Mouse (Mus musculus) left cerebral cortex, postnatal 25 days (tissue): ENCODE data around the gene Ankrd34c. TPM values are rescaled to one million over a fixed set of nuclear protein-coding genes. Genes with fewer than 3 reads are reported as not detected.

Source experiments
- DNase-seq, 2 experiments: peaks; one replicate each; pipeline ENCODE4 v3.0.0; 2022; ENCODE audit warnings: low spot score in 2 of 2, mixed read lengths in 1 of 2
- intact Hi-C: fragments of 180-260 bp; cut with DNase I; formaldehyde crosslinking; loops from one replicate; pipeline ENCODE4 v1.15.1; 2025
- total RNA-seq, 2 experiments: library from RNA; stranded (reverse); gene quantifications; 2 replicates each; pipeline ENCODE4 v1.2.3; 2021

The Ankrd34c gene
- 10 to 100 TPM; 10.8 to 12.7 TPM for total RNA-seq

DNA sequence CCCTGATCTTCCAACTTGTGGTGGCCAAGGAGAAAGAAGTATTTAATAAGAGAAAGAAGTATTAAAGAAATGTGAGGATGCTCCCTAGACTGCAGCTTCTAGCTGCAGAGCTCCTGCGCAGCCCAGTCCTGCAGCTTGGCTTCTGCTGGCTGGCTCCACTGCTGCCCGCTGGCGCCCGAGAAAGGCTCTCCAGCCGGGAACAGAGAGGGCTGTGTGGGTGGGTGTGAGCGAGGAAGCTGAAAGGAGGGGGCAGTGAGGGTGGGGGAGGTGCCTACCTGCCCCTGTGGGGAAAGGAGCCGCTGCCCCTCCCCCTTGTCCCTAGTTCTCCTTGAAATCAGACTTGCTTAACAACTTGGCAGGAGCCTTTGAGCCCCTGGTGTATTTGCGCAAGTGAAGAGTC, at the start of gene Ankrd34c:
Gene Ankrd34c, minus strand, starts transcription at position 181 of the 400 bp plus-strand sequence.
- peak; percentile 39 to 74 for DNase-seq
- intact Hi-C loops, result loop anchor here (1.0 to 5.0 kb wide), 2 partner anchors 19 to 54 kb away; no protein-coding TSS in a partner anchor

GRCm38 (mm10) chr9:89787532-89787931, 49.3 kb upstream of the Ankrd34c start:
- DNase-seq, result peak in 1 of 2 experiments; percentile 45
- intact Hi-C loops, result no loop called here

GRCm38 (mm10) chr9:89781395-89781927, 43.2 kb upstream of the Ankrd34c start:
- no peak for DNase-seq
- intact Hi-C loops, result no loop called here

GRCm38 (mm10) chr9:89779237-89779636, 41.0 kb upstream of the Ankrd34c start:
- intact Hi-C loops, result no loop called here
- DNase-seq, result no peak

GRCm38 (mm10) chr9:89771153-89771552, 32.9 kb upstream of the Ankrd34c start:
- DNase-seq, result peak in 1 of 2 experiments; percentile 30
- intact Hi-C loops, result no loop called here

- intact Hi-C loops, result no loop called here
- no peak for DNase-seq
Measured at GRCm38 (mm10) chr9:89762017-89762416, 23.7 kb upstream of the Ankrd34c start.

GRCm38 (mm10) chr9:89758569-89758968, 20.3 kb upstream of the Ankrd34c start:
- no peak for DNase-seq
- intact Hi-C loops, result loop anchor here (5.0 kb wide), 1 partner anchor 84 kb away; no protein-coding TSS in a partner anchor

DNA sequence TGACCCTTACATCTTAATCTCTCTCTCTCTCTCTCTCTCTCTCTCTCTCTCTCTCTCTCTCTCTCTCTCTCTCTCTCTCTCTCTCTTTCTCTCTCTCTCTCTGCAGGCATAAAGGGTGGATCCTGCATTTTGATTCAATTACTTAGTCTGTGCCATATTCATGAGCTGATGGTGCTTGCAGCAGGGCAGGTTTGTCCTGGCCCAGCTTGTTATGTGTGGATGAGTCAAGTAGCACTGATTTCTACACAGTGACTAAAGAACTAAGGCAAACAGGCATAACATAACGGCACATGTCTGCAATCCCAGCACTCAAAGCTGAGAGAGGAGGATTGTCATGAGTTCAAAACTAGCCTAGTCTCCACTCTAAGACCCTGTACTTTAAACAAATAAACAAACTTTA, 19.9 kb upstream of the Ankrd34c start:
- peak in 1 of 2 experiments; percentile 64 for DNase-seq
- intact Hi-C loops, result loop anchor here (5.0 kb wide), 1 partner anchor 84 kb away; no protein-coding TSS in a partner anchor

DNA sequence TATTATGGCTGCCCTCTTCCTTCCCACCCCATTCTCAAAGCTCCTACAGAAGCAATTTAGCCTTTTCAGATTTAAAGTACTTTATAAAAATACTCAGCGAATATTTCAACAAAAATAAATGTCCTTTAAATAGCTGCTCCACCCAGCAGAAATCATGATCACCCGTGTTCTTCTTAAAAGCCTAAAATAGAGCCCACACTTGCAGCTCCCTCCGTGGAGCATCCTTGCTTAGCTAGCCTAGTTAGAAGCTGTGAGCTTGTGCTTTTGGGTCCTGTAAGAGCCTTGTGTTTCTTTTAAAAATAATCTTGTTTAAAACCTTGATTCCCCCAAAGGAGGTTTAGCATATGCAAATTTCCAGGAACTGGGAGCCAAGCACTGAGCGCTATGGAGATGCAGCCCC, 19.3 kb upstream of the Ankrd34c start:
- intact Hi-C loops, result loop anchor here (1.0 to 5.0 kb wide), 2 partner anchors 19 to 85 kb away; partner anchors contain the start of gene Ankrd34c
- DNase-seq, result peak; percentile 50 to 92

DNA sequence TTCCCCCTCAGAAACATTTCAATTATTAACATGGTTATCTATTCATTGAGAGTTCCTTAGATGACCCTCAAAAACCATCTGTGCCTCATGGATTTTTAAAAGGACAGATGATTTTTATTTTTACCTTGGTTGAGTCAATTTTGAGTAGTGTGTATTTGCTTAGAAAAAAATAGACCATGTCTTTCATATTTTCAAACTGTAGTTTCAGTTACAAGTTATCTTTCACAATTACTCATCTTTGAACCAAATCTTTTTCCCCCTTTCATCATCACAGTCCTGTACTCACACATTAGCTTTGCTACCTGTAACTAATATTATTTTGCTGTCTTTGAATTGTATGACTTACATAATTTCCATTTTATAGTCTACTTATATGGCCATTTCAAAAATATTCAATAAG, 1.8 kb upstream of the Ankrd34c start:
- intact Hi-C loops, result no loop called here
- no peak for DNase-seq

- DNase-seq, result no peak
Measured at GRCm38 (mm10) chr9:89737888-89738287, 387 bp downstream of the Ankrd34c start.

DNA sequence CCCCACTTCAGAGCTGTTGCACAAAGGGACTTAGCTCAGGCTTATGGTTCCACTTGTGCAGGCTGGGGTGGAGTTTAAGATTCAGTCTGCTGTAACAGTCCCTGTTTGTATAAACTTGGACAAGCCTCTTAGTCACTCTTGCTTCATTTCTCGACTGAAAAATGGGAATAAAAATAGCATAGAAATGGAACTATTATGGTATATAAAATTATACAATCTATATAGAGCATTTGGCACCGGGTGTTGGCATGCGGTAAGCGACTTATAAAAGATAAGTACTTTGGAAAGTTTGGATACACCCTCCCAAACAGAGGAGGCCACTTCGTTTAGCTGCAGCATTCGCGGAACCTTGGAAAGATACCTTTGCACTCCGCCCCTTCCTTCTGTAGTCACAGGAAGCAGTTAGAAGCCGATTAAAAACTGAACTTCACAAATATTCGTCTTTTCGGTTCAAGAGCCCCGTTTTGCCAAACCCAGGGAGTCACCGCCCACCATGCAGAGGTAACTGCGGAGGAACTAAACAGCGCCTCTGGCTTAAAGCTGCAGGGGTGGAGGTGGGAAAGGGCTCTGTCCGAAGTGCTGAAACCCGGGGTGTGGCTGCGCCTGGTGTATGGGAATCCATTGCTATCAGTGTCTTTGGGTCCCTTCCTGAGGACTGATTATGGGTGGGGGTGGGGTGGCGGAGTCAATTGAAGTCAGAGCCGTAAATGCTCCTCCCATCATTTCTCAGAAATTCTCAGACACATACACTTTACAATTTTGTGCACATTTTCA, 1.2 kb downstream of the Ankrd34c start:
- intact Hi-C loops, result loop anchor here (1.0 to 5.0 kb wide), 2 partner anchors 32 to 55 kb away; partner anchors contain the start of gene Tmed3
- peak; percentile 18 to 60 for DNase-seq

More at GRCm38 (mm10) chr9:89737888-89738287, 387 bp downstream of the Ankrd34c start:
- intact Hi-C loops, result loop anchor here (1.0 to 5.0 kb wide), 3 partner anchors 19 to 54 kb away; partner anchors contain the start of gene Tmed3

DNA sequence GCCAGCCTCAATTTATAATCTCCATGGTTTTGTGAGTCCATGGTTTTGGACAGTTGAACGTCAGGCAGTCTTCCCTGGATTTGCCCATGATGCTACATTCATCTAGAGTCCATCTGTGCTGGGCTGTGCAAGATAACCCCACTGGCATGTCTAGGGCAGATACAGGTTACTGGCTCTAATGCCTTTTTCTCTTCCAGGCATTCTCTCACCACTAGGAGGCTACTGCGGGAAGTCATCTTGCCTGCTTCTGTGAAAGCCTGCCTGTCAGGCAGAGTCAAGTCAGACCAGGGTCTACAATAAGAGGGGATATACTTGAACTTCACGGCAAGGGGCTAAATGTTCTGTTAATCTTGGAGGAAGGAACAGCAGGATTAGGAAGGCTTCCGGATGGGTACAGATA, 31.4 kb downstream of the Ankrd34c start:
- intact Hi-C loops, result loop anchor here (5.0 kb wide), 1 partner anchor 265 kb away; no protein-coding TSS in a partner anchor
- peak in 1 of 2 experiments; percentile 20 for DNase-seq

DNA sequence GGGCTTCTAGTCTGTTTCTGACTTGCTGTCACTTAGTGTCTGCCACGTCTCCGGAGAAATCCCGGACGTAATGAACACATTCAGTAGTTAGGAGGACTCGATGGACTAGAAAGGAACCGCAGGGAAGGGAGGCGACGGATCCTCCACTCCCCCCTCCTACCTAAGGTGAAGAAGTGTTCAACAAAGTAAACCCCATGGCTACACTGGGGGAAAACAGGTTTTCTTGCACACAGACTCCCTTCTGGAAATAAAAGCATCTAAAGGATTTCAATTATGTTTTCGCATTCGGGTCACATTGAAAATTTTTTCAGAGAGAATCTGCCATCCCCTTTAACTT, 33.1 kb downstream of the Ankrd34c start:
- no peak for DNase-seq
- intact Hi-C loops, result loop anchor here (1.0 to 5.0 kb wide), 3 partner anchors 32 to 267 kb away; no protein-coding TSS in a partner anchor

- intact Hi-C loops, result loop anchor here (1.0 to 5.0 kb wide), 3 partner anchors 33 to 268 kb away; no protein-coding TSS in a partner anchor
- DNase-seq, result peak; percentile 95 to 97
Measured at GRCm38 (mm10) chr9:89704265-89705196, 33.7 kb downstream of the Ankrd34c start, which contains the start of gene Tmed3. Gene Tmed3 (minus strand): TSS chr9:89705068.

GRCm38 (mm10) chr9:89700910-89701457, 37.3 kb downstream of the Ankrd34c start:
- no peak for DNase-seq
- intact Hi-C loops, result no loop called here

- intact Hi-C loops, result no loop called here
Measured at GRCm38 (mm10) chr9:89695143-89695542, 43.1 kb downstream of the Ankrd34c start.

DNA sequence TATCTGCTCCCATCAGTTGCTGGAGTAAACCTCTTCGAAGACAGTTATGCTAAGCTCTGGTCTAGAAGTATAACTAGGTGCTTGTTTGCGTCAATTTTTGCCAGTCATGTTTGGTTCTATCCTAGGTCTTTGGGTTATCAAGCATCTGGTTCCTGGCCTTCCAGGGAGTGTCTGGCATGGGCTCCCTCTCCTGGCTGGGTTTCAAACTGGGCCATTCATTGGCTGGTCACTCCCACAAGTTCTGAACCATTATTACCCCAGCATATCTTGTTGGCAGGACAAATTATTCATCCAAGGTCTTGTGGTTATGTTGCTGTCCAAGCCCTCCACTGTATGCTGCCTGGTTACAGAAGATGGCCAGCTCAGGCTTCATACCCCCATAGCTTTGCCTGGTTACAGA, 44.6 kb downstream of the Ankrd34c start:
- DNase-seq, result no peak
- intact Hi-C loops, result no loop called here

More at GRCm38 (mm10) chr9:89695143-89695542, 43.1 kb downstream of the Ankrd34c start:
- no peak for DNase-seq

DNA sequence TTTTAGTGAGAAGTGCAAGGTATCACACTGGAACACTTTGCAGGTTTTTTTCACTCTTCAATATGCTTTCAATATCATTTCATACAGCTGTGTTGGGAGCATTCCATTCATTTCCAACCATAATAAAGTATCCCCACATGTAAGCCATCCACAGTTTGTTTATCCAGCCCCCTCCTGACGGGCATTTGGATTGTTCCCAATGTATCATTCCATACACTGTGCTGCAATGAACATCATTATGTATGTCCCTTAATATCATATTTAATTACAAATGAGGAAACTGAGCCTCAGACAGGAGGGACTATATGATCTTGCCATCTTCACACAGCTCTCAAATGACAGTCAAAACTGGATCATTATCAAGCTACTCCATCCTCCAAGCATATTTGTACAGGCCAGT, 49.1 kb downstream of the Ankrd34c start:
- intact Hi-C loops, result loop anchor here (10.0 kb wide), 1 partner anchor 1144 kb away; the partner anchor contains the start of gene Zfp949

More for the DNA sequence above, 49.1 kb downstream of the Ankrd34c start:
- no peak for DNase-seq
